Mouse (Mus musculus) midbrain, postnatal 0 days (tissue): ENCODE measurements around the gene Cpeb3. TPM values are rescaled to one million over a fixed set of nuclear protein-coding genes. Genes with fewer than 3 reads are reported as not detected.

Experiments
- ATAC-seq: fragments of 200-750 bp; cut with Nextera tagmentation; 2 replicates; pipeline ENCODE4 v1.8.0; 2017; ENCODE audit warnings: moderate number of reproducible peaks, mild to moderate bottlenecking, moderate TSS enrichment, moderate library complexity; ENCODE audit not compliant: low FRiP score
- DNase-seq: peaks from one replicate; pipeline ENCODE4 v3.0.0-alpha.2; 2015; ENCODE audit warnings: low spot score
- H3K27ac ChIP-seq: fragments of 300-500 bp; sonication (generic); 2 replicates; pipeline ENCODE4 v1.5.1; 2014; ENCODE audit warnings: low read depth, mild to moderate bottlenecking, low read length, mixed read lengths
- H3K27me3 ChIP-seq: fragments of 300-500 bp; sonication (generic); 2 replicates; pipeline ENCODE4 v1.6.1; 2014; ENCODE audit warnings: low read length, control low read depth, mixed read lengths; ENCODE audit not compliant: insufficient read depth
- H3K36me3 ChIP-seq: fragments of 300-500 bp; sonication (generic); 2 replicates; pipeline ENCODE4 v1.6.1; 2014; ENCODE audit warnings: low read length, control low read depth, mixed read lengths; ENCODE audit not compliant: insufficient read depth
- H3K4me1 ChIP-seq: fragments of 300-500 bp; sonication (generic); 2 replicates; pipeline ENCODE4 v1.6.1; 2014; ENCODE audit warnings: mild to moderate bottlenecking, control low read depth, antibody characterized with exemption, low read length, mixed read lengths; ENCODE audit not compliant: insufficient read depth
- H3K4me2 ChIP-seq: fragments of 300-500 bp; sonication (generic); 2 replicates; pipeline ENCODE4 v1.6.1; 2014; ENCODE audit warnings: low read depth, mild to moderate bottlenecking, low read length, mixed read lengths; ENCODE audit not compliant: poor library complexity, severe bottlenecking
- H3K4me3 ChIP-seq: fragments of 300-500 bp; sonication (generic); 2 replicates; pipeline ENCODE4 v1.5.1; 2014; ENCODE audit warnings: low read depth, mild to moderate bottlenecking, low read length, moderate library complexity
- H3K9ac ChIP-seq: fragments of 300-500 bp; sonication (generic); replicated peaks from 2 replicates; pipeline ENCODE4 v1.6.1; 2014; ENCODE audit warnings: mild to moderate bottlenecking, low read length, moderate library complexity, mixed read lengths; ENCODE audit not compliant: poor library complexity, severe bottlenecking
- H3K9me3 ChIP-seq: fragments of 300-500 bp; sonication (generic); 2 replicates; pipeline ENCODE4 v1.6.1; 2016; ENCODE audit warnings: low read length, control low read depth
- CTCF ChIP-seq: IDR thresholded peaks from 2 replicates; pipeline ENCODE4 v1.5.1; 2016; ENCODE audit warnings: antibody characterized with exemption, mild to moderate bottlenecking
- WGBS: fragments of 180-500 bp; shearing (Covaris S2); extraction: QIAGEN DNeasy Blood & Tissue Kit; methylation state at CpG from one replicate; pipeline ENCODE4 v1.1.7; 2014; 5-methylcytosine and 5-hydroxymethylcytosine counted together
- polyA plus RNA-seq: library from polyadenylated mRNA; unstranded; fragments of >200 nt; fragmentation: Nextera tagmentation; extraction: Ambion mirVana; gene quantifications from 2 replicates; pipeline ENCODE4 v1.2.1, GENCODE M21; 2015
- total RNA-seq: library from RNA; depleted of rRNA; stranded (reverse); fragments of >200 nt; gene quantifications from 2 replicates; pipeline ENCODE4 v1.2.3, GENCODE M21; 2014

The Cpeb3 gene
- total and polyA plus RNA-seq, 2 experiments from 2014 or later, result 11.2 to 35.4 TPM

DNA sequence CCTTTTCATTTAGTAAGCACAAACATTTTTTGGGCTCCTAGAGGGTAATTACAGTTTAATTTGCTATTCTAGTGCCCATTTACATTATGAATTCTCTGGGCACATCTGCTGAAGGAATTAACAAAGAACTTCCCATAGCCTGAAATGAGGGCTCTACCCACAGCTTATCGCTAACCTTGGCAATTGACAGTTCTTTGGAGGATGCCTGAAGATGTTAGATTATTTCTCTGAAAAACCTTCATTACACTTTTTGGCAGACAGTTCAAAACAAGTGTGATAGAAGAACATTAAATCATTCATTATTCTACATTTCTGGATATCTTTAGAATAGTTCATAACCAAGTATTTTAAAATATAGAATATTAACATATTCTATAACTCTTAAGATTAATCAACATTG is 5.0 kb downstream of the Cpeb3 start:
- no peak overlapping the region for H3K4me3 ChIP-seq
- no peaks in the 10 kb centered on the region for H3K4me1 ChIP-seq
- TF ChIP-seq CTCF, result no peak
- H3K9ac ChIP-seq, result no peak overlapping the region
- DNase-seq, result no peak
- no peaks in the 10 kb centered on the region for H3K27me3 ChIP-seq
- H3K36me3 ChIP-seq, result no peaks in the 10 kb centered on the region
- no peak overlapping the region for H3K4me2 ChIP-seq
- ATAC-seq, result no peak
- no peak overlapping the region for H3K27ac ChIP-seq
- no peaks in the 10 kb centered on the region for H3K9me3 ChIP-seq
- WGBS, result 84% methylated on average over 1 of the region's 1 CpGs

DNA sequence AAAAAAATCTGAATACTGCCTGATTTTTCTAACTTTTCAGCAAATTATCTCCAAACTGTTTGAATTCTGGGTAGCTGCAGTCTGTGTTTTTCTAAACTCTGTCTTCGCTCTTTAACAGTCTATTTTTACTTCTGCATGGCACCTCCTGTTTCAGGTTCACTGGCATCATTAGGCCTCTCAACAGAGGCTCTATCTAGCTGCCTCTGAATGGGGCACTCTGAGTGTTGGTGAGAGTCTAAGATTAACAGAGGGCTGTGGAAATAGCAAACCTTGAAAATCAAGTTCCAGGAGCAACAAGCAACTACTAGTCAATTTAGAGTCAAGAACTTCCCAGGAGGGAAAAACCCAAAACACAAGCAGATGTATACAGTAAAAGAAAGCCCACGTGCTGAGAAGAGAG is 8.5 kb downstream of the Cpeb3 start:
- TF ChIP-seq CTCF, result no peak
- Histone ChIP-seq H3K9me3 (no peaks in the 10 kb centered on the region), H3K36me3 (no peaks in the 10 kb centered on the region), H3K27ac (no peak overlapping the region), H3K4me2 (no peak overlapping the region), H3K4me1 (no peaks in the 10 kb centered on the region), H3K27me3 (no peaks in the 10 kb centered on the region), H3K9ac (no peak overlapping the region), H3K4me3 (no peak overlapping the region)
- DNase-seq (no peak), ATAC-seq (no peak)
- 76% methylated on average over 2 of the region's 2 CpGs for WGBS

DNA sequence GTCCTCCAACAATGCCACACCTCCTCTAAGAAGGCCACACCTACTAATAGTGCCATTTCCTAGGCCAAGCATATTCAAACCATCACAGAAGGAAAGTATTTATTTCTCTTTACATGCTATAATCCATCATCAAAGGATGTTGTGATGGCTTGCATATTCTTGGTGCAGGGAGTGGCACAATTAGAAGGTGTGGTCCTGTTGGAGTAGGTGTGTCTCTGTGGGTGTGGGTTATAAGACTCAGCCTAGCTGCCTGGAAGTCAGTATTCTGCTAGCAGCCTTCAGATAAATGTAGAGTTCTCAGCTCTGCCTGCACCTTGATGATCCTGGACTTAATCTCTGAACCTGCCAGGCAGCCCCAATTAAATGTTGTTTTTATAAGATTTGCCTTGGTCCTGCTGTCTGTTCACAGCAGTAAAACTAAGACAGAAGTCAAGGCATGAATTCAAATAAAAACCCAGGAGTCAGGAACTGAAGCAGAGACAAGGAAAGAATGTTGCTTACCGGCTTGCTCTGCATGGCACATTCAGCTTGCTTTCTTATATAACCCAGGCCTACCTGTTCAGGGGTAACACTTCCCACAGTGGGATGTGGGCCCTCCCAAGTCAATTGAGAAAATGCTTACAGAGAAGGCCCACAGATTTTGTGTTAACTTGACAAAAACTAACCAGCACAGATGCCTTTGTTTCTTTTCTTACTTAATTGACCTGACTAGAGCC is 10.1 kb downstream of the Cpeb3 start:
- no peak for TF ChIP-seq CTCF
- Histone ChIP-seq H3K9me3 (no peaks in the 10 kb centered on the region), H3K9ac (no peak overlapping the region), H3K27me3 (no peaks in the 10 kb centered on the region), H3K27ac (no peak overlapping the region), H3K36me3 (no peaks in the 10 kb centered on the region), H3K4me3 (no peak overlapping the region), H3K4me2 (no peak overlapping the region), H3K4me1 (no peaks in the 10 kb centered on the region)
- DNase-seq (no peak), ATAC-seq (no peak)
- 77% methylated on average over 1 of the region's 1 CpGs for WGBS

DNA sequence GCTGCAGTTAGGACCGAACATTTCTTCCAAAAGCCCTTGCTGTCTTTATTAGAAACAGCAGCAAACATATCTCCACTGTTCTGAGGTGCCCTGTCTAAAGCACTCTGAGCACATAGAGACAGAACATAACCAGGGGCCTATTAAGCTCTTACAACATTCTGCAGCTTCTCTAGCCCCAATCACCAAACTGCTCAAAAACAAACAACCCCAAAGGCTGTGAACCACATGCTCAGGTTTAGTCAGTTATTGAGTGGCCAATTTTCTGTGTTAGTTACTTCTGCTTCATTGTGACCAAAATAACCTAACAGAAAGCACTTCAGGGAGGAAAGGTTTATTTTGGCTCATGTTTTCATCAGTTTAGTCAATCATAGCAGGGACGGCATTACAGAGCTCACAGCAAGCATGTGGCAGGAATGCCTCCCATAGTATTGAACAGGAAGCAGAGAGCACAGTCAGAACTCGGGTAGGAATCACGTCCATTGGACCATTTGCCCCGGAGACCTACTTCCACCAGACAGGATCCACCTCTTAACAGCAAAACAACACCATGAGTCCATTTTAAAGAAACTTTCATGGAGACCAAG is 15.8 kb downstream of the Cpeb3 start:
- ATAC-seq (no peak), DNase-seq (no peak)
- 80% methylated on average over 5 of the region's 5 CpGs for WGBS
- Histone ChIP-seq H3K27me3 (no peaks in the 10 kb centered on the region), H3K36me3 (no peaks in the 10 kb centered on the region), H3K9me3 (no peaks in the 10 kb centered on the region), H3K4me1 (no peaks in the 10 kb centered on the region), H3K4me3 (no peak overlapping the region), H3K27ac (no peak overlapping the region), H3K9ac (no peak overlapping the region), H3K4me2 (no peak overlapping the region)
- TF ChIP-seq CTCF, result no peak

DNA sequence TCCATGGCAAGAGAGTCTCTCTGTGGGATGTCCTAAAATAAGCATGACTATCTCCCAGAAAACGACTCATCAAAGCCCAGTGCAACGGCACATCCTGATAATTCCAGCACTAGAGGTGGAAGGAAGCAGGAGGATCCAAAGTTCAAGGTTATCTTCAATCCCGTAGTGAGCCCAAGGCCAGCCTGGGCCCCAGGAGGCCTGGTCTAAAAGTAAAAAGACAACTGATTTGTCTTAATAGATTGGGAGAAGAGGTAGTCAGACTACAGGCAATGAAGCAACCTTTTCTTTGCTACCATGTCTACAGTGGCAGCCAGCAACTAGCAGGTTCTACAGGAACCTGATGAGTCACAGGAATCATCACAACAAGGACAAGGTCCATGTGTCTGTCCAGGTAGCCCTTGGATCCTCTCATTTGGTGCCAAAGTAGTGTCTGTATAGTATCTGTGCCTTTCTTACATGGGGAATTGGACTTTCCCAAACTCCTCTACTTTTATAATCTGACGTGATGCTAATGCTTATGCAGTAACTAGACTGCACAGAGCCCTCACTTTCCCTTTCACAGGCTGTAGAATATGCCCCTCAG is 19.9 kb downstream of the Cpeb3 start:
- Histone ChIP-seq H3K4me2 (no peak overlapping the region), H3K4me1 (no peaks in the 10 kb centered on the region), H3K4me3 (no peak overlapping the region), H3K27ac (no peak overlapping the region), H3K9me3 (no peaks in the 10 kb centered on the region), H3K27me3 (no peaks in the 10 kb centered on the region), H3K9ac (no peak overlapping the region), H3K36me3 (no peaks in the 10 kb centered on the region)
- TF ChIP-seq CTCF, result no peak
- no peak for ATAC-seq
- 70% methylated on average over 4 of the region's 4 CpGs for WGBS
- no peak for DNase-seq
